Mouse (Mus musculus): ENCODE data around the gene Rara.
"Not testable (repeated sequence)": the region's sequence is repeated elsewhere in the genome, so short reads cannot be mapped to it uniquely, and the experiment has no call there.

The Rara gene

GRCm38 (mm10) chr11:98927438-98928076, at the start of gene Rara:
Gene Rara (plus strand): TSS chr11:98927818.
- DNase-seq (ENCODE audit: low spot score), result no peak

GRCm38 (mm10) chr11:98887703-98888102, 39.9 kb upstream of the Rara start:
- DNase-seq (ENCODE audit: low spot score), result no peak

- DNase-seq (ENCODE audit: low spot score), result no peak
These were observed 38.5 kb upstream of the Rara start for GRCm38 (mm10) chr11:98889077-98889476.

GRCm38 (mm10) chr11:98889977-98890376, 37.6 kb upstream of the Rara start:
- no peak for DNase-seq (ENCODE audit: low spot score)

- no peak for DNase-seq (ENCODE audit: low spot score)
These were observed 35.2 kb upstream of the Rara start for GRCm38 (mm10) chr11:98892426-98892825.

DNA sequence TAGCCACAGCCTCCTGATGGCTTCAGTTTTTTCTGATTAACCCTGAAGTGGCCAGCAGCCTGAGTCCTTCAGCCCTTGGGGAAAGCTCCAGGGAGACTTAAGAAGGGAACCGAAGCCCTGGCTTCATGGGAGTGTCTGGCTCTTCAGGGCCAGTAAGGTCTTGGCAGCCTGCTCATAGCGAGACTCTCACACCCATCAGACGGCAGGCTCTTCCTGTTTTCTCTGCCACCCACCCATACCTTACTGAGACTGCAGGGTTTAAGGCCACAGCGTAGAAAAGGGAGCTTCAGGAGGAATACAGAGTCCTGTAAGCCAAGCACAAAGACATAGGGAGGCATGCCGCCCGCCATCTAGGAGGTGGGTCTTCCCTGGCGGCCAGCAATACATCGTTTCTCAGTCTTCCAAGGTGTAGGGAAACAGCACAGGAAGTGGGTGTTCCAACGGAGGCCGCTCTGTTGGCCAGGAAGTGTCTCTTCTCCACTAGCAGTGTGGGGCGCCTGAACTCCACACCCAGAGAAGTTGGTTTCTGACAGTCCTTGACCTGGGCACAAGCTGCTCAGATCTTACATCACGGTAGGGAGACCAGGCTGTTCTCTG, 27.0 kb upstream of the Rara start:
- no peak for DNase-seq (ENCODE audit: low spot score)

DNA sequence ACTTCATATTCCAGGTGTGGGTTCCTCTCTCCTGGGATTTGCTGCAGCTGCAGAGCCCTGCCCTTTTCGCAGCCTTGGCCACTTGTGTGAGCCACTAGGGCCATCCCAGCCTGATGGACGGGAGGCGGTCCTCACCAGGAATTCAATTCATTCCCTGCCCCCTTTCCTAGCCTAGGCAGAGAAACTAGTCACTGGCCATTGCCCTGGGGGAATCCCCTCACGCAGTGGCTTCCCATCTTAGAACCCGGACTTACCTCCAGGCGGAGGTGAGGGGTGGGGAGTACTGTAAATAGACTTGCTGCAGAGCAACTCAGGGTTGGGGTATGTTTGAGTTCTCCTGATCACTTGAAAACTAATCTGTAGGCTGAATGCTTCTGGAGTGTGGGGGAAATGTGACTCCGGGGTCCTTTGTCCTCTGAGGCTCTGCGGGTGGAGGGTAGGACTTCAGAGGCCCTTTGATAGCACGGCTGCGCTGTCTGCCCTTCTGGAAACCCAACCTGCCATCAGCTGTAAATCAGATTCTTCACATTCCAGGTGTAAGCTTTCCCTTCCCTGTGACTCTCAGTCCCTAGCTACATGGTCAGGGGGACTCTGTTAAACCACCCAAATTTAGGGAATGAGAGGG, 24.9 kb upstream of the Rara start:
- DNase-seq (ENCODE audit: low spot score), result no peak

GRCm38 (mm10) chr11:98904577-98904976, 23.0 kb upstream of the Rara start:
- DNase-seq (ENCODE audit: low spot score), result no peak

- no peak for DNase-seq (ENCODE audit: low spot score)
These were observed 22.6 kb upstream of the Rara start for GRCm38 (mm10) chr11:98905033-98905432.

- DNase-seq (ENCODE audit: low spot score), result no peak
These were observed 22.0 kb upstream of the Rara start for GRCm38 (mm10) chr11:98905583-98905982.

DNA sequence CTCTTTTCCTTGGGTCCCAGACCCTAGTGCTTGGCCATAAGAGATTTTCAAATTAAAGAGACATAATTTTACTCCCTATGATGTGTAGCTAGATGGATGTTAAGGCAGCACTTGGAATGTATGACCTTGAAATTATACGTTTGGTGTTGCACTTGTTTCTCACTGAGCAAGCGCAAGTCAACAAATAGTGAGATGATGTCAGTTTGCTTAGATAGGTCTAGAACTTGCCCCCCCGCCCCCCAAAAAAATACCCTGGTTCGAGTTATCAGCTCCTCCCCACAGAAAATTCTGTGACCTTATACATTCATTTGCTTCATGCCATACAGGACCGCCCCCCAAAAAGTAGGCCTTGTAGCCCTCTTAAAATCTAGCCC, 20.6 kb upstream of the Rara start:
- no peak for DNase-seq (ENCODE audit: low spot score)

DNA sequence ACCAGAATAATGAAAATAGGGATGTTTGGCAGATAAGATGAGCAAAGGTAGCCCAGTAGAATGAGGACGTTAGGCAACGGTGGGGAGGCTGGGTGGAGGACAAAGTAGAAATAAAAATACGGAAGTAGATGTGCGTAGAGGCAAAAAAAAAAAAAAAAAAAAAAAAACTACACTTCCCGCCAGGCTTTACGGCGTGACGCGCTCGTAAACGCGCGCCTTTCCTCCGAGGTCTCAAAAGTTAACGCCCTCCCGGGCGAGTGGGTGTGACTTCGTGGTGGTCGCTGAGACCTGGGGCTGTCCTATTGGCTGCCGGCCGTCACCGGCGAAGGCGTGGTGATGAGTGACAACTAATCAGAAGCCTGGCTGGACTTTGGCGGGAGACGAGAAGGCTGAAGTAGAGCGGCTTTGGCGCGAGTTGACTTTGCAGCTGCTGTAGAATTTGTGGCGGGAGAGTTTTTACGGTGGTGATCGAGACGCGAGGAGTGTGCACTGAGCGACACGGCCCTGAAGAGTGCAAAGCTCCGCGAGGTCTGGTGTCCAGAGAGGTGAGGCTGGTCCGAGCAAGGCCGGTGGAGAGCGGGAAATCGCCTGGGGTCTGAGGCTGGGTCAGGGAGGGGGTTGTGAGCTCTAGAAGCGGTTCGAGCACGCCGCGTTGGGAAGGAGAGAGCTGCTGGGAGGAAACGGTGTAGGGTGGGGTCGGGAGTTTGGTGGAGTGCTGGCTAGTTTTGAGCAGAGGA, 20.0 kb upstream of the Rara start, which contains the start of gene Cdc6:
Gene Cdc6, plus strand, starts transcription at position 365 of the 737 bp plus-strand sequence.
- DNase-seq (ENCODE audit: low spot score), result peak; percentile 99

- peak; percentile 72 for DNase-seq (ENCODE audit: low spot score)
These were observed 18.0 kb upstream of the Rara start for GRCm38 (mm10) chr11:98909654-98910053.

DNA sequence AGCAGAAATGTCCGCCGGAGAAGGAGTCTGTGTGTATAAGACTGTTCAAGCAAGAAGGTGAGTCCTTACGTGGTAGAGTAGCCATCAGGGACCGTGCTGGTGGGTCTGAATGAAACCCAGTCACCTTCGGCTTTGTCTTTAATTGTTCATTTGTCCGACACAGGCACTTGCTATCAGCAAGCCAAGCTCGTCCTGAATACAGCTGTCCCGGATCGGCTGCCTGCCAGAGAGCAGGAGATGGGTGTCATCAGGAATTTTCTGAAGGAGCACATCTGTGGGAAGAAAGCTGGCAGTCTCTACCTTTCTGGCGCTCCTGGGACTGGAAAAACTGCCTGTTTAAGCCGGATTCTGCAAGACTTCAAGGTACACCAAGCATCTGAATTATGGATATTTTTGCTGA, 17.2 kb upstream of the Rara start:
- DNase-seq (ENCODE audit: low spot score), result no peak

GRCm38 (mm10) chr11:98911498-98911897, 16.1 kb upstream of the Rara start:
- no peak for DNase-seq (ENCODE audit: low spot score)

DNA sequence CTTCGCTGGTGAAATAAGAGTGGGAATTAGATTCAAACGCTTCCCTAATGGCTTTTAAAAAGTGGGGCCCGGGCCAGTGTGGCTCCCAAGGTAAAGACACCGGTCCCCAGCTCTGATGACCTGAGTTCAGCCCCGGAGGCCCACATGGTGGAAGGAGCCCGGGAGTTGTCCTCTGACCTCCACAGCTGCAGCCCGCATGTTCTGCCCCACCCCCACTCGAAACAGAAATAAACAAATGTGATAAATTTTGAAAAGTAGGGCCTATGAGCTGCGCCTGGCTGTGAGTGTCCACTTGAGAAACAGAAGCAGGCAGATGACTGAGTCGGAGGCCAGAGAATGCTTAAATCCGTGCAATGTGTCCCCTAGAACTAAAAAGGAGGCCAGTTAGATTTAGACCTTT, 13.4 kb upstream of the Rara start:
- peak; percentile 83 for DNase-seq (ENCODE audit: low spot score)

GRCm38 (mm10) chr11:98916376-98916775, 11.2 kb upstream of the Rara start:
- not testable (repeated sequence) for DNase-seq (ENCODE audit: low spot score)

DNA sequence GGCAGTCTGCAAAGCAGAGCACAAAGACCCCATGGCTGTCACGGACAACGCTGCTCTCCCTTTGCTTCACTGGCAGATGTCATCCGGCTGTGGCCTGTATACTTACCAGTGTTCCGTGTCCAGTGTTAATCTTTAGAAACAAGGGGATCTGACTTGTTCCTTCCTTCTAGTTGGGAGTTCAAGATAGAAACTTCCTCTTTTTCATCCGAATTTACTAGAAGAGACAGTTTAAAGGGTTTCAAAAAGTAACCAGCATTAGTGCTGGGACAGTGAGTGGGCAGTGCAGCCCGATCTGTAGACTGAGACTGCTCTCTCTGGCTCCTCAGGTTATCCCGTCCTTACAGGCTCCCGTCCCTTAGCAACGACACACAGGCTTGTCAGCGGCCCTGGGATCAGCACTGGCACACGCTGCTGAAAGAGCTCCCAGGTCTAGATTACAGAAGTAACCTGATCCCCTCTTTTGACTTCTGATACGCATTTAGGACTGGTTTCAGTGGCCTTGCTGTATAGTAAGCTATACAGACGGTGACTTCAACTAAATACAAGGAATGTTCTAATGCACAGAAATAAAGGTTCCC, 10.1 kb upstream of the Rara start:
- no peak for DNase-seq (ENCODE audit: low spot score)

DNA sequence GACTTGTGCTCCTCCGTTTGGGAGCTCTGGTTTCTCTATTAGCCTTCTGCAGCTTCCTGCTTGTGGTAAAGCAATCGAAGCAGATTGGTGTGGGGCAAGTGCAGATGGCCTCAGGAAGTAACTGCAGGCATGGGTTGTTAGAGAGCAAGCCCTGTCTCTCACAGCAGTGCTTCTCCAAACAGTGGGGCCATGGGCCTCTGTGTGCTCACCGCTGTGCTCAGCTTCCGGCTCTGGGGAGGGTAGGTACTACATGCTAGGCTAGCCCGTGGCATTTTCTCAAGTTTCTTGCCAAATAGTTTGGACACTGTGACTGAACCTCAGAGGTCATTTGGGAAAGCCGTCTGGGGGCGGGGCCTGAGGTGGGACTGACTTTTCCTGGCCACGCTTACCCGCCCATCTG, 9.4 kb upstream of the Rara start:
- DNase-seq (ENCODE audit: low spot score), result peak; percentile 75

DNA sequence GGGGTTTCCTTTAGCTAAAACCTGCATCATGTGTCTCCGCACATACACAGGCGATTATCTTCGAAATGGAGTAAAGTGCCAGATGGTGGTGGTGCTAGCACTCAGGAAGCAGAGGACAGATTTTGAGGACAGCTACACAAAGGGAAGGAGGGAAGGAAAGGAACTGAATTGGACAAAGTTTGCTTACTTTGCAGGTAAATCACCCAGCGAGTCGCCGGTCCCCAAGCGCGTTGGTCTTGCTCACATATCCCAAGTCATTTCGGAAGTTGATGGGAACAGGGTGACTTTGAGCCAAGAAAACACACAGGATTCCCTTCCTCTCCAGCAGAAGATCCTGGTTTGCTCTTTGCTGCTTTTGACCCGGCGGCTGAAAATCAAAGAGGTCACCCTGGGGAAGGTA, 8.6 kb upstream of the Rara start:
- no peak for DNase-seq (ENCODE audit: low spot score)

GRCm38 (mm10) chr11:98921813-98922212, 5.8 kb upstream of the Rara start:
- peak; percentile 78 for DNase-seq (ENCODE audit: low spot score)

- peak; percentile 83 for DNase-seq (ENCODE audit: low spot score)
These were observed 5.3 kb upstream of the Rara start for GRCm38 (mm10) chr11:98922307-98922706.

Measured in adipocyte (in vitro differentiated cells).